Mouse (Mus musculus) kidney, adult 2 months (tissue): ENCODE data around the gene Ube2o. TPM values are rescaled to one million over a fixed set of nuclear protein-coding genes. Genes with fewer than 3 reads are reported as not detected.

Experiments used
- DNase-seq: peaks from one replicate; pipeline ENCODE4 v3.0.0; 2021
- H3K27ac ChIP-seq: fragments of 200-500 bp; 2 replicates; pipeline ENCODE4 v1.5.1; 2012; ENCODE audit warnings: low read depth, low read length, control low read depth, inconsistent platforms; ENCODE audit not compliant: insufficient read depth
- H3K27me3 ChIP-seq: fragments of 200-500 bp; replicated peaks from 2 replicates; pipeline ENCODE4 v1.6.1; 2012; ENCODE audit warnings: mild to moderate bottlenecking, moderate library complexity, low read length, inconsistent platforms; ENCODE audit not compliant: control insufficient read depth, insufficient read depth
- H3K36me3 ChIP-seq: fragments of 200-500 bp; 2 replicates; pipeline ENCODE4 v1.6.1; 2012; ENCODE audit warnings: mild to moderate bottlenecking, moderate library complexity, low read length, inconsistent platforms; ENCODE audit not compliant: control insufficient read depth, insufficient read depth
- H3K4me1 ChIP-seq: fragments of 200-500 bp; 2 replicates; pipeline ENCODE4 v1.6.1; 2011; ENCODE audit warnings: low read length; ENCODE audit not compliant: control insufficient read depth, insufficient read depth
- H3K4me3 ChIP-seq: fragments of 200-500 bp; 2 replicates; pipeline ENCODE4 v1.5.1; 2011; ENCODE audit warnings: mild to moderate bottlenecking, low read depth, low read length, control low read depth; ENCODE audit not compliant: insufficient read depth
- CTCF ChIP-seq: fragments of 200-500 bp; conservative IDR thresholded peaks from 2 replicates; pipeline ENCODE4 v1.5.1; 2011; ENCODE audit warnings: low read depth, mild to moderate bottlenecking, control low read depth, low read length, moderate library complexity, mixed read lengths; ENCODE audit not compliant: insufficient read depth, insufficient read length
- POLR2A ChIP-seq: fragments of 200-500 bp; IDR thresholded peaks from one replicate; pipeline ENCODE4 v1.6.1; 2011; ENCODE audit warnings: low read depth, low read length, control low read depth
- WGBS: fragments of 180-500 bp; shearing (Covaris S2); methylation state at CpG from one replicate; pipeline ENCODE4 v1.1.7; 2018; 5-methylcytosine and 5-hydroxymethylcytosine counted together
- polyA plus RNA-seq: library from polyadenylated mRNA; depleted of rRNA; stranded (reverse); fragments of >200 nt; gene quantifications from 2 replicates; pipeline ENCODE4 v1.2.3, GENCODE M21; 2012

Ube2o gene
- polyA plus RNA-seq, 1 experiment = 10.3 TPM

DNA sequence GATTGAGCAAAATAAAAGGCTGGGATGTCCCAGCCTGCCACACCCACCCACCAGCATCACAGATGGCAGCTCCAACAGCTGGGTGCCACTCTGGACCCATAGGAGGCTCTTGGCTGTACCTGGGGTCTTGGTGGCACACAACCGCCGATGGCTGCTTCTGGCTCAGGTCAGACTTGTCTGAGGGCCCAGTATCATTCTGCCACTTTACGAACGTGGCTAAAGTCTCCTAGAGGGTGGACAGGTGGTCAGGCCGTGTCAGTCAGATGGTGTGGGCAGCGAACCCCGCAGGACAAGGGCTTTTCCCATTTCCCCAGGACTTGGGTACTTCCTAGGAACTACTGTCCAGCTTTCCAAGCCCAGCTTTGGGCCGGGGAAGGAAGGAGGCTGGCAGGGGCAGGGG, 19.9 kb upstream of the Ube2o start:
- no peak overlapping the region for H3K4me3 ChIP-seq
- DNase-seq = no peak
- no peak overlapping the region for H3K27ac ChIP-seq
- TF ChIP-seq POLR2A = no peak
- no peak for TF ChIP-seq CTCF
- no peaks in the 10 kb centered on the region for H3K27me3 ChIP-seq
- H3K36me3 ChIP-seq = no peaks in the 10 kb centered on the region; the same call in 1 of the 2 replicates
- no peaks in the 10 kb centered on the region for H3K4me1 ChIP-seq
- WGBS = 91% methylated on average over 8 of the region's 8 CpGs

DNA sequence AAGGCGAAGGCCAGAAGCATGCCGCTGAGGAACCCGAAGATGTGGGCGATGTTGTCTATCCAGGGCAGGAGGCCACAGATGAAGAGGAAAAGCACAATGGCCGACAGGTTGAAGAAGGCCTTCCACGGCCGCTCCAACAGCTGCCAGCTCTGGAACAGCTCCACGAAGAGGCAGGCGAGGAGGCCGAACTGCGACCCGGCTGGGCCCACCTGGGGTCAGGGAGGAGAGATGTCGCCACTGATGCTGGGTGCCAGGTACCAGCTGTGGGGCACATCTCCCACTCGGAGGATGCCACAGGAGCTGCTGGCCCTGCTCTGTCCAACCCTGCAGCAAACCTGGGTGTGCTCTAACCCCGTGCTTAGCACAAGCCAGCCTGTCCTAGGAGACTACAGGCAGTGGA, 18.0 kb upstream of the Ube2o start:
- no peak for DNase-seq
- no peak overlapping the region for H3K27ac ChIP-seq
- no peaks in the 10 kb centered on the region for H3K4me1 ChIP-seq
- H3K27me3 ChIP-seq = no peaks in the 10 kb centered on the region
- H3K36me3 ChIP-seq = no peaks in the 10 kb centered on the region
- 95% methylated on average over 15 of the region's 15 CpGs for WGBS
- TF ChIP-seq POLR2A (no peak), CTCF (no peak)
- no peak overlapping the region for H3K4me3 ChIP-seq

DNA sequence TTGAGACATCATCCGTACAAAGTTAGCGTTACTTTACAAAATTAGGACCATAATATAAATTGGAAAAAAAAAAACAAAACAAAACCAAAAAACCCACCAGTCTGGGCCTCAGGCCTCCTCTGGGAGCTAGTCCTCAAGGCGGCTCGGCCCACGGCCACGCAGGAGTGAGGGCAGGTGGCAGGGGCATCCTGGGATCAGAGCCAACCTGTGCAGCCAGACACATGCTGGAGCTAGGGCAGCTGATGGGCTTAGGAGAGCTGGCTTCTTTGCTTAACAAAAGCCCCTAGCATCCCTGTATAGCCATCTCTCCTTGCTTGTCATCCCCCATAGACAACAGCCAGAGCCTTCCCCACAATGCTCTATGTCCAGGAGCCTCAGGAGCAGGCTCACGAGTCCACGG, 16.9 kb upstream of the Ube2o start:
- H3K27ac ChIP-seq = no peak overlapping the region
- DNase-seq = no peak
- no peaks in the 10 kb centered on the region for H3K36me3 ChIP-seq
- H3K27me3 ChIP-seq = no peaks in the 10 kb centered on the region
- 90% methylated on average over 8 of the region's 8 CpGs for WGBS
- H3K4me3 ChIP-seq = no peak overlapping the region
- H3K4me1 ChIP-seq = no peaks in the 10 kb centered on the region
- TF ChIP-seq CTCF = no peak
- TF ChIP-seq POLR2A = no peak

DNA sequence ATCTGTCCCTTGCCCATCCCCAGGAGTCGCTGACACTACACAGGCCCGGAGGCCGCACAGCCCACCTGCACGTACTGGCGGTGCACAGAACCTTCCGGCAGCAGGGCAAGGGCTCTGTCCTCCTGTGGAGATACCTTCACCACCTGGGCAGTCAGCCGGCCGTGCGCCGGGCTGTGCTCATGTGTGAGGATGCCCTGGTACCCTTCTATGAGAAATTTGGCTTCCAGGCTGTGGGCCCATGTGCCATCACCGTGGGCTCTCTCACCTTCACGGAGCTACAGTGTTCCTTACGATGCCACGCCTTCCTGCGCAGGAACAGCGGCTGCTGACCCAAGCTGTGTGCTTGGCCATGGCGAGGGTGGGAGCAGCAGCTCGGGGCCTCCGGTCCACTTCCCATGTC, 15.5 kb upstream of the Ube2o start:
- Histone ChIP-seq H3K4me1 (no peaks in the 10 kb centered on the region), H3K4me3 (no peak overlapping the region), H3K36me3 (no peaks in the 10 kb centered on the region), H3K27ac (no peak overlapping the region), H3K27me3 (no peaks in the 10 kb centered on the region)
- TF ChIP-seq CTCF (no peak), POLR2A (no peak)
- no peak for DNase-seq
- WGBS = 89% methylated on average over 19 of the region's 19 CpGs

DNA sequence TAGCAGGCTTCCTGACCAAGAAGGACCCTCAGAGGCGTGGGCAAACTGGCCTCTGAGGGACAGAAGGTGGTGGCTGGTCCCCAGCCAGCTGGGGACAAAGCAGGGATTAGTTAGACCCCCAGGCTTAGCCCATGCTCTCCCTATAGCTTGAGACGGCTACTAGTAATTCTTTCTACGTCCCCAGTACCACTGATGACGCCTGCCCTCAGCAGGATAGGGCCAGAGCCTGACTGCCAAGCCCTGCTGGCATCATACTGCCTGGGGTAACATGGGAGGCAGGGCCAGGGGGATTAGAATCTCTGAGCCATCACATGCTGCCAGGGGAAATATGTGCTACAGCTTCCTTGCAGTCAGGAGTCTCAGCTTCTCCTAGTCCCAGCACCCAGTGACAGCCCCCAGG, 12.1 kb upstream of the Ube2o start:
- Histone ChIP-seq H3K27me3 (no peaks in the 10 kb centered on the region), H3K36me3 (no peaks in the 10 kb centered on the region), H3K4me3 (no peak overlapping the region), H3K4me1 (no peaks in the 10 kb centered on the region), H3K27ac (no peak overlapping the region)
- TF ChIP-seq CTCF (no peak), POLR2A (no peak)
- DNase-seq = no peak
- WGBS = 92% methylated on average over 4 of the region's 4 CpGs

DNA sequence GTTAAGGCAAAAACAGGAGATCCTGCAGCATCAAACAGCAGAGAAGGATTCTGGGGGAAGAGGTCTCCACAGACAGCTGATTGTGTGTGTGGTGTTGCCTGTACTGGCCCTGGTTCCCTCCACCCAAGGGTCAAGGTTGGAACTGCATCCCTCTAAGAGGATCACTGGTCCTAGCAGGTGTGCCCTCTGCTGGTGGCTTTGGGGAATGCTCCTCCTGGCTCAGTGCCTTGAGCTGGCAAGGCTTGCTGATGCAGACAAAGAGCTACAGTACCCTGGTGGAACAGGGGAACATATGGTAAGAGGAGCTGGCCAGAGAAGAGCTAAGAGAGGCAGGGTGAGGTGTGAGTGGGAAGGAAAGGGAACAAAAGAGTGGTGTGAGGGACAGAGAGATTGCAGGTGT, 11.2 kb upstream of the Ube2o start:
- Histone ChIP-seq H3K27me3 (no peaks in the 10 kb centered on the region), H3K36me3 (no peaks in the 10 kb centered on the region), H3K27ac (no peak overlapping the region), H3K4me1 (no peaks in the 10 kb centered on the region), H3K4me3 (no peak overlapping the region)
- peak; percentile 96 for DNase-seq
- TF ChIP-seq POLR2A (no peak), CTCF (peak; percentile 99; the same call in 1 of the 2 replicates)

DNA sequence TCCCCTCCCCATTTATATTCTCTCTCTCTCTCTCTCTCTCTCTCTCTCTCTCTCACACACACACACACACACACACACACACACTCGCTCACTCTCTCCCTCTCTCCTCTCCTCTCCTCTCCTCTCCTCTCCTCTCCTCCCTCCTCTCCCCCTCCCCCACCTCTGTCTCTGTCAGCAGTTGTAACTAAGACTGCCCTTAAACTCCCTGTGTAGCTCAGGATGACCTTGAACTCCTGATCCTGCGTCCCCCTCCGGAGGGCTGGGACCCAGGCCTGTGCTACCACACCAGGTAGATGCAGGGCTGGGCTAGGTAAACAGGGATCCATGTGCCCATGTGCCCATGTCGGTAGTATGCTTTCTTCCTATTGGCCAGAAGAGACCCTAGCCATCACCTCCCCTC, 10.4 kb upstream of the Ube2o start:
- H3K27ac ChIP-seq = no peak overlapping the region
- DNase-seq = no peak
- H3K27me3 ChIP-seq = no peaks in the 10 kb centered on the region
- TF ChIP-seq POLR2A (no peak), CTCF (no peak)
- no peaks in the 10 kb centered on the region for H3K4me1 ChIP-seq
- H3K4me3 ChIP-seq = no peak overlapping the region
- WGBS = 82% methylated on average over 4 of the region's 4 CpGs
- H3K36me3 ChIP-seq = no peaks in the 10 kb centered on the region

DNA sequence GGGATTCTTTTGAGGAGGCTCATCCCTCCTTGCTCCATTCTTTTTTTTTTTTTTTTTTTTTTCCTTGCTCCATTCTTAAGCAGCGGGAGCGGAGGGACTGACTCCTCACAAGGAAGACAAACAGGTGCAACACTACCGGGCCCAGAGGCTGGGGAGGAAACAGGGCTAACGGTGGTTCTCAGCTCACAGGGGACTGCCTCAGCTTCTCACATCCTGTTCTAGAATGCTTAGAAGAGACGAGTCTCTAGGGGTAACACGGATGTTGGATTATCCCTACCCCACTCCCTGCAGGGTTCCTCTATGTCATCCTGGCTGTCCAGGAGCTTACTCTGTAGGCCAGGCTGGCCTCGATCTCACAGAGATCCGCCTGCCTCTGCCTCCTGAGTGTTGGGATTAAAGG, 8.3 kb upstream of the Ube2o start:
- no peak overlapping the region for H3K27ac ChIP-seq
- WGBS = 67% methylated on average over 8 of the region's 8 CpGs
- H3K27me3 ChIP-seq = no peaks in the 10 kb centered on the region
- no peak overlapping the region for H3K4me3 ChIP-seq
- no peak for DNase-seq
- no peaks in the 10 kb centered on the region for H3K4me1 ChIP-seq
- TF ChIP-seq CTCF = no peak
- no peak for TF ChIP-seq POLR2A
- no peaks in the 10 kb centered on the region for H3K36me3 ChIP-seq
